Mouse (Mus musculus) heart, postnatal 0 days (tissue): ENCODE results near the gene Pdgfra. TPM values are rescaled to one million over a fixed set of nuclear protein-coding genes. Genes with fewer than 3 reads are reported as not detected.

Source experiments
- ATAC-seq: fragments of 200-750 bp; cut with Nextera tagmentation; 2 replicates; pipeline ENCODE4 v1.8.0; 2017; ENCODE audit warnings: low read depth, moderate number of reproducible peaks, moderate library complexity; ENCODE audit not compliant: insufficient read depth
- DNase-seq: peaks from one replicate; pipeline ENCODE4 v3.0.0-alpha.2; 2016; ENCODE audit warnings: low spot score
- H3K27ac ChIP-seq: fragments of 300-500 bp; sonication (generic); 2 replicates; pipeline ENCODE4 v1.5.1; 2014; ENCODE audit warnings: low read depth, mild to moderate bottlenecking
- H3K27me3 ChIP-seq: fragments of 300-500 bp; sonication (generic); 2 replicates; pipeline ENCODE4 v1.6.1; 2014; ENCODE audit warnings: low read length, mixed read lengths; ENCODE audit not compliant: control insufficient read depth, insufficient read depth
- H3K36me3 ChIP-seq: fragments of 300-500 bp; sonication (generic); replicated peaks from 2 replicates; pipeline ENCODE4 v1.6.1; 2014; ENCODE audit warnings: low read length, mixed read lengths; ENCODE audit not compliant: control insufficient read depth, insufficient read depth
- H3K4me1 ChIP-seq: fragments of 300-500 bp; sonication (generic); 2 replicates; pipeline ENCODE4 v1.6.1; 2014; ENCODE audit warnings: antibody characterized with exemption; ENCODE audit not compliant: control insufficient read depth, insufficient read depth
- H3K4me2 ChIP-seq: fragments of 300-500 bp; sonication (generic); 2 replicates; pipeline ENCODE4 v1.6.1; 2014; ENCODE audit warnings: low read depth, mild to moderate bottlenecking, low read length, moderate library complexity
- H3K4me3 ChIP-seq: fragments of 300-500 bp; sonication (generic); 2 replicates; pipeline ENCODE4 v1.5.1; 2014; ENCODE audit warnings: low read depth, low read length
- H3K9ac ChIP-seq: fragments of 300-500 bp; sonication (generic); replicated peaks from 2 replicates; pipeline ENCODE4 v1.6.1; 2014; ENCODE audit warnings: low read depth, low read length, mixed read lengths
- H3K9me3 ChIP-seq: fragments of 300-500 bp; sonication (generic); replicated peaks from 2 replicates; pipeline ENCODE4 v1.6.1; 2016; ENCODE audit warnings: low read length; ENCODE audit not compliant: control insufficient read depth
- CTCF ChIP-seq: IDR thresholded peaks from 2 replicates; pipeline ENCODE4 v1.5.1; 2016; ENCODE audit warnings: antibody characterized with exemption, control low read depth, low read depth
- EP300 ChIP-seq: IDR thresholded peaks from 2 replicates; pipeline ENCODE4 v1.6.1; 2016; ENCODE audit warnings: antibody characterized with exemption, low read depth
- WGBS: fragments of 180-500 bp; shearing (Covaris S2); extraction: QIAGEN DNeasy Blood & Tissue Kit; methylation state at CpG from one replicate; pipeline ENCODE4 v1.1.7; 2014; 5-methylcytosine and 5-hydroxymethylcytosine counted together
- polyA plus RNA-seq: library from polyadenylated mRNA; unstranded; fragments of >200 nt; fragmentation: Nextera tagmentation; extraction: Ambion mirVana; gene quantifications from 2 replicates; pipeline ENCODE4 v1.2.1, GENCODE M21; 2015
- total RNA-seq: library from RNA; depleted of rRNA; stranded (reverse); fragments of >200 nt; gene quantifications from 2 replicates; pipeline ENCODE4 v1.2.3, GENCODE M21; 2014; ENCODE audit warnings: low replicate concordance

Pdgfra gene
- total and polyA plus RNA-seq, 2 experiments from 2014 or later, result 6.1 to 25.3 TPM

- peak; percentile 16 for ATAC-seq
These were observed 4.5 kb downstream of the Pdgfra start for GRCm38 (mm10) chr5:75156554-75157036.

GRCm38 (mm10) chr5:75157038-75157437 lies 4.9 kb downstream of the Pdgfra start:
- H3K9me3 ChIP-seq, result no peaks in the 10 kb centered on the region
- WGBS, result 0% methylated on average over 3 of the region's 3 CpGs
- H3K36me3 ChIP-seq, result no peaks in the 10 kb centered on the region
- peak overlapping the region; percentile 39; the same call in 1 of the 2 replicates for H3K27ac ChIP-seq
- ATAC-seq (no peak), DNase-seq (peak; percentile 85)
- no peak for TF ChIP-seq EP300
- TF ChIP-seq CTCF, result peak; percentile 93
- peak overlapping the region; percentile 50 for H3K4me3 ChIP-seq
- peak overlapping the region; percentile 71 for H3K4me2 ChIP-seq
- no peak overlapping the region for H3K9ac ChIP-seq
- peaks cover 35% of the 10 kb centered on the region for H3K27me3 ChIP-seq
- 0 out of 2 replicates have a peak, but pooled peaks cover 5% of the 10 kb centered on the region for H3K4me1 ChIP-seq

More at GRCm38 (mm10) chr5:75156554-75157036, 4.5 kb downstream of the Pdgfra start:
- no peaks in the 10 kb centered on the region for H3K36me3 ChIP-seq
- H3K9ac ChIP-seq, result peak overlapping the region; percentile 35
- H3K4me2 ChIP-seq, result peak overlapping the region; percentile 71
- TF ChIP-seq EP300 (no peak), CTCF (no peak)
- peaks cover 39% of the 10 kb centered on the region for H3K27me3 ChIP-seq
- peak overlapping the region; percentile 39 for H3K27ac ChIP-seq
- no peaks in the 10 kb centered on the region for H3K9me3 ChIP-seq
- H3K4me1 ChIP-seq, result 0 out of 2 replicates have a peak, but pooled peaks cover 5% of the 10 kb centered on the region
- H3K4me3 ChIP-seq, result peak overlapping the region; percentile 50
- WGBS, result under 1% methylated on average over 21 of the region's 21 CpGs
- no peak for DNase-seq

- no peak for ATAC-seq
- Histone ChIP-seq H3K9ac (no peak overlapping the region), H3K4me3 (no peak overlapping the region), H3K27me3 (peaks cover under 1% of the 10 kb centered on the region; the same call in 1 of the 2 replicates), H3K4me1 (no peaks in the 10 kb centered on the region), H3K4me2 (no peak overlapping the region), H3K27ac (no peak overlapping the region), H3K36me3 (no peaks in the 10 kb centered on the region), H3K9me3 (no peaks in the 10 kb centered on the region)
- DNase-seq, result no peak
- WGBS, result 16% methylated on average over 12 of the region's 12 CpGs
- TF ChIP-seq CTCF (no peak), EP300 (no peak)
These were observed 8.6 kb downstream of the Pdgfra start for GRCm38 (mm10) chr5:75160530-75161170.

- WGBS, result 87% methylated on average over 6 of the region's 6 CpGs
- Histone ChIP-seq H3K4me2 (no peak overlapping the region), H3K36me3 (no peaks in the 10 kb centered on the region), H3K4me3 (no peak overlapping the region), H3K27ac (no peak overlapping the region), H3K9me3 (no peaks in the 10 kb centered on the region), H3K9ac (no peak overlapping the region), H3K27me3 (no peaks in the 10 kb centered on the region), H3K4me1 (no peaks in the 10 kb centered on the region)
- TF ChIP-seq CTCF, result no peak
- no peak for TF ChIP-seq EP300
- ATAC-seq (no peak), DNase-seq (no peak)
These were observed 9.5 kb downstream of the Pdgfra start for GRCm38 (mm10) chr5:75161586-75161985.

GRCm38 (mm10) chr5:75163289-75163951 lies 11.3 kb downstream of the Pdgfra start:
- no peaks in the 10 kb centered on the region for H3K27me3 ChIP-seq
- no peak for DNase-seq
- 81% methylated on average over 23 of the region's 23 CpGs for WGBS

More at GRCm38 (mm10) chr5:75163289-75163951, 11.3 kb downstream of the Pdgfra start:
- Histone ChIP-seq H3K9me3 (no peaks in the 10 kb centered on the region), H3K27ac (no peak overlapping the region), H3K36me3 (no peaks in the 10 kb centered on the region), H3K4me2 (no peak overlapping the region), H3K9ac (no peak overlapping the region), H3K4me3 (no peak overlapping the region), H3K4me1 (no peaks in the 10 kb centered on the region)
- no peak for ATAC-seq
- TF ChIP-seq CTCF, result no peak
- no peak for TF ChIP-seq EP300
